Mouse (Mus musculus): Measurements from ENCODE around the gene Insyn1. TPM values are rescaled to one million over a fixed set of nuclear protein-coding genes. Genes with fewer than 3 reads are reported as not detected.

Gene Insyn1
- polyA plus RNA-seq, 1 experiment from 2014 or later, result 2.1 TPM

DNA sequence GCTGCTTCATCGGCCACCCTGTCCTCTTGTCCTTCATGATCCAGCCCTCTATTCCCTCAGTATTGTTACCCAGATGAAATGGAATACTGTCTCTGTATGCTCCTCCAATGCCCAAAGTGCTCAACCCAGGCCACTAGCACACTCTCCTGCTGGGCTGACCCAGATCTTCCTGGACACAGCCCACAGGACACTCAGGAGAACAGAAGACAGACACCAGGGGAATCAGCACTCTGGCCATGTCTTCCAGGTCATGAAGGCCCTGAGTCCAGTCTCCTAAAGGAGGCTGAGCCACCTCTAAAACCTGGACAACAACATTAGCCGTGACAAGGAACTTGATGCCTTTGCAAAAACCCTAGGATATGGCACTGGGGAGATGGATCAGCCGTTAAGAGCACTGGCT, 28.1 kb downstream of the Insyn1 start:
- Histone ChIP-seq H3K9me3 (replicated peaks; ENCODE audit: control insufficient read depth, low read length) (no peaks in the 10 kb centered on the region), H3K4me1 (ENCODE audit: control insufficient read depth, insufficient read depth, low read length) (0 out of 2 replicates have a peak, but pooled peaks cover 2% of the 10 kb centered on the region), H3K27ac (replicated peaks; ENCODE audit: low read depth, low read length) (no peak overlapping the region), H3K27me3 (ENCODE audit: control insufficient read depth, insufficient read depth, low read length) (no peaks in the 10 kb centered on the region), H3K9ac (replicated peaks; ENCODE audit: low read length) (no peak overlapping the region), H3K4me3 (ENCODE audit: low read depth, low read length) (no peak overlapping the region), H3K36me3 (replicated peaks; ENCODE audit: control insufficient read depth, insufficient read depth, low read depth, low read length) (no peaks in the 10 kb centered on the region), H3K4me2 (ENCODE audit: low read depth, low read length) (no peak overlapping the region)
- no peak for DNase-seq (ENCODE audit: low spot score)
- 73% methylated on average over 3 of the region's 3 CpGs for WGBS
- no peak for ATAC-seq (replicated peaks; ENCODE audit: insufficient number of reproducible peaks, low FRiP score, low TSS enrichment, low read depth)

DNA sequence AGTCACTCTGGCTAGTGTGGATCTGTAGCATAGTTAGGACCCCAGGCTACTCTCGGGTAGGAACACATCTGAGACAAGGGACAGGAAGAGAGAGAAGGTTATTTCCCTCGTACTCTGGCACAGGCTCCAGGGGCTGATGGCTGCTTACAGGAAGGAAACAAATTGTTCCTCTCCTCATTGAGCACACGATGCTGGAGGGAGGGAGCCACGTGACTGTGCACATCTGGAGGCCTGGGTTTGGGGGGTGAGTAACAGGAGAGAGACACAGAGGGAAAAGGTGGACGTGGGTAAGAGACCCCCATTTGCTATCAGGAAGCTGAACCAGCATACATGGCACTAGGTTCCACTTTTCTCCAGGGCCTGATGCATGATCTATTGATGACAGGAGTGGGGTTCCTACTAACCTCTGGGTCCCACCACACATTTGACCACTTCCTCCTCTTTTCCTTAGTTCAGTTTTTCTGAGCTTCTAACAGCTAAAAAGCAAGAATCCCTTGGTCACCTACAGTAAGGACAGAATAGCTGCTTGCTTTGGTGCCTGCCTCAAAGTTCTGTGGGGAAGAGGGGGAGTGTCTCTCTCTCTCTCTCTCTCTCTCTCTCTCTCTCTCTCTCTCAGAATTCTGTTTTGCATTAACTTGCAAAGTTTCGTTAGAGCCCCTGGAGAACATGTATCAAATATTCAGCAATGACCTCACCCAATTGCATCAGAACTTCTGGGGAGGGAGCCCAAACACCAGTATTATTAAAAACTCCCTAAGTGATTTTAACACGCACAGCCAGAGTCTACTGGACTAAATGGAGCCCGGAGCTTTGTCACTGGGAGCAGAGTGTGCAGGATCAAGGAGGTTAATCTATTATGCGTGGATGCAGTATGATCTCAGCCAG, 29.7 kb downstream of the Insyn1 start:
- peak overlapping the region; percentile 8; the same call in 1 of the 2 replicates for H3K9ac ChIP-seq (replicated peaks; ENCODE audit: low read length)
- DNase-seq (ENCODE audit: low spot score), result peak; percentile 42
- no peaks in the 10 kb centered on the region for H3K27me3 ChIP-seq (ENCODE audit: control insufficient read depth, insufficient read depth, low read length)
- no peak overlapping the region for H3K4me2 ChIP-seq (ENCODE audit: low read depth, low read length)
- no peak for ATAC-seq (replicated peaks; ENCODE audit: insufficient number of reproducible peaks, low FRiP score, low TSS enrichment, low read depth)
- no peak overlapping the region for H3K27ac ChIP-seq (replicated peaks; ENCODE audit: low read depth, low read length)
- no peaks in the 10 kb centered on the region for H3K36me3 ChIP-seq (replicated peaks; ENCODE audit: control insufficient read depth, insufficient read depth, low read depth, low read length)
- 28% methylated on average over 9 of the region's 9 CpGs for WGBS
- H3K4me3 ChIP-seq (ENCODE audit: low read depth, low read length), result no peak overlapping the region
- H3K4me1 ChIP-seq (ENCODE audit: control insufficient read depth, insufficient read depth, low read length), result 0 out of 2 replicates have a peak, but pooled peaks cover 2% of the 10 kb centered on the region
- H3K9me3 ChIP-seq (replicated peaks; ENCODE audit: control insufficient read depth, low read length), result no peaks in the 10 kb centered on the region

GRCm38 (mm10) chr9:58519953-58520352, 31.6 kb downstream of the Insyn1 start:
- 80% methylated on average over 3 of the region's 3 CpGs for WGBS
- Histone ChIP-seq H3K4me3 (ENCODE audit: low read depth, low read length) (no peak overlapping the region), H3K4me2 (ENCODE audit: low read depth, low read length) (no peak overlapping the region), H3K9me3 (replicated peaks; ENCODE audit: control insufficient read depth, low read length) (no peaks in the 10 kb centered on the region), H3K9ac (replicated peaks; ENCODE audit: low read length) (no peak overlapping the region), H3K36me3 (replicated peaks; ENCODE audit: control insufficient read depth, insufficient read depth, low read depth, low read length) (no peaks in the 10 kb centered on the region), H3K4me1 (ENCODE audit: control insufficient read depth, insufficient read depth, low read length) (0 out of 2 replicates have a peak, but pooled peaks cover 2% of the 10 kb centered on the region), H3K27ac (replicated peaks; ENCODE audit: low read depth, low read length) (no peak overlapping the region), H3K27me3 (ENCODE audit: control insufficient read depth, insufficient read depth, low read length) (no peaks in the 10 kb centered on the region)
- DNase-seq (ENCODE audit: low spot score) (no peak), ATAC-seq (replicated peaks; ENCODE audit: insufficient number of reproducible peaks, low FRiP score, low TSS enrichment, low read depth) (no peak)

- no peak overlapping the region for H3K4me3 ChIP-seq (ENCODE audit: low read depth, low read length)
- DNase-seq (ENCODE audit: low spot score), result no peak
- no peaks in the 10 kb centered on the region for H3K36me3 ChIP-seq (replicated peaks; ENCODE audit: control insufficient read depth, insufficient read depth, low read depth, low read length)
- 0 out of 2 replicates have a peak, but pooled peaks cover 2% of the 10 kb centered on the region for H3K4me1 ChIP-seq (ENCODE audit: control insufficient read depth, insufficient read depth, low read length)
- no peak overlapping the region for H3K4me2 ChIP-seq (ENCODE audit: low read depth, low read length)
- ATAC-seq (replicated peaks; ENCODE audit: insufficient number of reproducible peaks, low FRiP score, low TSS enrichment, low read depth), result no peak
- no peak overlapping the region for H3K27ac ChIP-seq (replicated peaks; ENCODE audit: low read depth, low read length)
- no peaks in the 10 kb centered on the region for H3K27me3 ChIP-seq (ENCODE audit: control insufficient read depth, insufficient read depth, low read length)
- no peaks in the 10 kb centered on the region for H3K9me3 ChIP-seq (replicated peaks; ENCODE audit: control insufficient read depth, low read length)
- WGBS, result 84% methylated on average over 5 of the region's 5 CpGs
- H3K9ac ChIP-seq (replicated peaks; ENCODE audit: low read length), result no peak overlapping the region
These were observed 32.6 kb downstream of the Insyn1 start for GRCm38 (mm10) chr9:58520816-58521581.

DNA sequence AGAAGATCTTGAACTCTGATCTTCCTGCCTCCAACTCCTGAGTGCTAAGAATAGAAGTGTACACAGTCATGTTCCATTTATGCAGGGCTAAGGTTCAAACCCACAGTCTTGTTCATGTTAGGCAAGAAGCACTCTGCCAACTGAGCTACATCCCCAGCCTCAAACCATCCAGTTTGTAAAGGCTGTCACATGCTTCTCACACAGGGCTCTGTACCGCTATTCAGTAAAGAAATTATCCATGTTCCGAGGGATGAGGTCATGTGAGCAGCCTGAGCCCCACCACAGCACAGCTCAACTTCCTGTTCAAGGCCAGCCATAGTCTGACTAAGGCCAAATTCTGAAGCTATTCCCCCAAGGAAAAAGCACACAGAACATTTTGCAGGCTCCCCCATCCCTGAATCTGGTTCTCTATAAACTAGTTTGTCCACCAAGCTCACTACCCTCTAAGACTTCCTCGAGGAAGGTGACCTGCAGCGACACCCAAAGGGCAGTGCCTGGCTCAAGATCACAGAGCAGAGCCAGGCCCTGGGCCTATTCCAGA, 33.5 kb downstream of the Insyn1 start:
- no peak for ATAC-seq (replicated peaks; ENCODE audit: insufficient number of reproducible peaks, low FRiP score, low TSS enrichment, low read depth)
- no peak for DNase-seq (ENCODE audit: low spot score)
- WGBS, result 52% methylated on average over 4 of the region's 4 CpGs

DNA sequence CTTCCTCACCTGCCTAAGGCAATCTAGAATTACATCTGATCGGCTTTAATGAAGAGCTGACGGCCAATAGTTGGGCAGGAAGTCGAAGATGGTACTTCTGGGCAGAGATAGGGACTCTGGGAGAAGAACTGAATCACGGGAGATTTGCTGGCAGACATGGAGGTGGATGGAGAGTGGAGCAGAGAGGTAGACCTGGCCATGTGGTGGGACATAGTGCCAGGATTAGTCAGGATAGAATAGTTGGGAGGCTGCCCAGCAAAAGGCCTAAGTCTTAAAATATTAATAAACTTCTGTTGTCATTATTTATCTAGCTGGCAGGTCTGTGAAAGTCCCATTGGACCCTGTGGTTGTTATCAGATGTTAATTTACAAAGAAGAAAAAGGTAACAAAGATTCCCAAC, 36.7 kb downstream of the Insyn1 start:
- Histone ChIP-seq H3K36me3 (replicated peaks; ENCODE audit: control insufficient read depth, insufficient read depth, low read depth, low read length) (no peaks in the 10 kb centered on the region; the same call in none of the 2 replicates), H3K4me2 (ENCODE audit: low read depth, low read length) (no peak overlapping the region), H3K27ac (replicated peaks; ENCODE audit: low read depth, low read length) (no peak overlapping the region), H3K4me1 (ENCODE audit: control insufficient read depth, insufficient read depth, low read length) (no peaks in the 10 kb centered on the region), H3K9ac (replicated peaks; ENCODE audit: low read length) (no peak overlapping the region), H3K9me3 (replicated peaks; ENCODE audit: control insufficient read depth, low read length) (no peaks in the 10 kb centered on the region), H3K4me3 (ENCODE audit: low read depth, low read length) (no peak overlapping the region), H3K27me3 (ENCODE audit: control insufficient read depth, insufficient read depth, low read length) (no peaks in the 10 kb centered on the region)
- 85% methylated on average over 4 of the region's 4 CpGs for WGBS
- ATAC-seq (replicated peaks; ENCODE audit: insufficient number of reproducible peaks, low FRiP score, low TSS enrichment, low read depth) (no peak), DNase-seq (ENCODE audit: low spot score) (no peak)

More for the DNA sequence above, 33.5 kb downstream of the Insyn1 start:
- Histone ChIP-seq H3K9me3 (replicated peaks; ENCODE audit: control insufficient read depth, low read length) (no peaks in the 10 kb centered on the region), H3K4me1 (ENCODE audit: control insufficient read depth, insufficient read depth, low read length) (0 out of 2 replicates have a peak, but pooled peaks cover 2% of the 10 kb centered on the region), H3K27me3 (ENCODE audit: control insufficient read depth, insufficient read depth, low read length) (no peaks in the 10 kb centered on the region), H3K36me3 (replicated peaks; ENCODE audit: control insufficient read depth, insufficient read depth, low read depth, low read length) (no peaks in the 10 kb centered on the region), H3K4me3 (ENCODE audit: low read depth, low read length) (no peak overlapping the region), H3K9ac (replicated peaks; ENCODE audit: low read length) (no peak overlapping the region), H3K4me2 (ENCODE audit: low read depth, low read length) (no peak overlapping the region), H3K27ac (replicated peaks; ENCODE audit: low read depth, low read length) (no peak overlapping the region)

GRCm38 (mm10) chr9:58527841-58528240, 39.4 kb downstream of the Insyn1 start:
- Histone ChIP-seq H3K9me3 (replicated peaks; ENCODE audit: control insufficient read depth, low read length) (no peaks in the 10 kb centered on the region), H3K9ac (replicated peaks; ENCODE audit: low read length) (no peak overlapping the region), H3K4me1 (ENCODE audit: control insufficient read depth, insufficient read depth, low read length) (no peaks in the 10 kb centered on the region), H3K4me2 (ENCODE audit: low read depth, low read length) (no peak overlapping the region), H3K27ac (replicated peaks; ENCODE audit: low read depth, low read length) (no peak overlapping the region), H3K27me3 (ENCODE audit: control insufficient read depth, insufficient read depth, low read length) (no peaks in the 10 kb centered on the region), H3K36me3 (replicated peaks; ENCODE audit: control insufficient read depth, insufficient read depth, low read depth, low read length) (no peaks in the 10 kb centered on the region; the same call in none of the 2 replicates), H3K4me3 (ENCODE audit: low read depth, low read length) (no peak overlapping the region)
- WGBS, result 81% methylated on average over 4 of the region's 4 CpGs
- DNase-seq (ENCODE audit: low spot score) (no peak), ATAC-seq (replicated peaks; ENCODE audit: insufficient number of reproducible peaks, low FRiP score, low TSS enrichment, low read depth) (no peak)

All from embryonic facial prominence, embryonic 11.5 days (tissue).